Mouse (Mus musculus) liver, embryonic 14.5 days (tissue): ENCODE measurements around the gene Fam120a.

Experiments used
- CTCF ChIP-seq: IDR thresholded peaks from 2 replicates; pipeline ENCODE4 v1.5.1; 2016; ENCODE audit warnings: antibody characterized with exemption, low read depth, control low read depth
- EP300 ChIP-seq: IDR thresholded peaks from 2 replicates; pipeline ENCODE4 v1.6.1; 2016; ENCODE audit warnings: antibody characterized with exemption, low read depth

DNA sequence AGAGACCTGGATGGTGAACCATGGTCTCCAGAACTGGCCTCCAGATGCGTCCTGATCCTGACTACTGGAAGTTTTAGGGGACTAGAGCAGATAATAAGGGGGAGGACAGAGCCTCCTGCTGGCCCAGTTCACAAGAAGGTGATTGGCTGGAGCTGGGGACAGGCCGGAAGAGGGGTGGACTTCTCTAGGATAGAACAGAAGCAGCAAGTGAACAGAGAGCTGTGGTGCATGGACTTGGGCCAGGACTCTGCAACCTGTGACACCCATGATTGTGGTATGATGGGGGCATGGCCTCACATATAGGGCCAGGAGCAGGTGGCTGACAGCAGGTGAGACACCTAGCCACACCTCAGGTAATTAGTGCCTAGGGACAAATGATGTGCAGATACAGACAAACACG is 113.9 kb downstream of the Fam120a start:
- TF ChIP-seq CTCF, result no peak; the same call in 1 of the 2 replicates
- TF ChIP-seq EP300, result no peak
